Mouse (Mus musculus): ENCODE measurements at regions not wholly inside any gene's neighbourhood (a gene's known extent, or its start where the extent isn't known, plus 50 kb on each side); places are given as distances from the start of the nearest gene placed in this dataset.

DNA sequence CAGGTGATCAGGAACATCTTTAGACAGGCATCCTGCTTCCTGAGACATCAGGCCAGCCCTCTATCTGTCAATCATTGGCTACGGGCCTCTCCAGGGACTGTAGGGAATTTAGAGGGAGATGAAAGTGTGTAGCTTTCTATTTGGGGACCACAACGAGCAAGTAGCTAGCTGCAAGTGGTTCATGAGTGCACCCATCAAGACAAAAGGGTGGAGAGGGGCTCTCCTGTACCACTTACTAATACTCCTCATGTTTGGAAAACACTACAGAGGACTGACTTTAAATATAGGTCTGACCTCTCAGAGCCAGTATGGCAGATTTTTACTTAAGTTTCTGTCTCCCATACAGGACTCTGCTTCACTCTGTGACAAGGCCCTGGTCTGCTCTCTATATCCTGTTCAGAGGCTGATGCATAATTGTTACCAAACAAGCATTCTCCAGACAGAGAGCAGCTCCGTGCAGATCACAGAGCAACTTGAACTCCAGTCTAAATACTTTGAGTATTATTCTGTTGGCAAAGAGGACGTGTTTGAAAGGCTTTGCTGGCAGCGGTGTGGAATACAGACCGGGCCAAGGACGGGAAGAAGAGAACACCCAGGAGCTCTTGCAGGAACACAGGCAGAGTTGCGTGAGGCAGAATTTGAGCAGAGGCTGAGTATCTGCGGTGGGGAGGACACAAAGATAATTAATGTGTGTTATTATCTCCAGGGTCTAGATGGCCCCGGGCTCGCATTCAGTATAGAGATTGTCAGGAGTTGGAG lies 56.2 kb upstream of the Gm6993 start:
- no peak overlapping the region for H3K4me3 ChIP-seq (replicated peaks in 1 of 3; ENCODE audit: low read depth in 2 of 3, low read length in 2 of 3, poor library complexity in 1 of 3)
- no peaks in the 10 kb centered on the region for H3K36me3 ChIP-seq (replicated peaks in 1 of 2; ENCODE audit: control insufficient read depth in 1 of 2, insufficient read depth in 1 of 2, low read length in 1 of 2)
- H3K4me2 ChIP-seq (ENCODE audit: insufficient read depth, low read depth, poor library complexity, severe bottlenecking) = no peak overlapping the region
- in situ Hi-C loops (cut with MboI; ENCODE audit: low pct_ligation_motif_present, low pct_unique_long_range_greater_than_20kb, low sequenced_read_pairs) = no loop called here
- no peak for DNase-seq (ENCODE audit: extremely low read depth)
- no peaks in the 10 kb centered on the region for H3K9me3 ChIP-seq (replicated peaks; ENCODE audit: low read length)
- H3K79me2 ChIP-seq (replicated peaks; ENCODE audit: control insufficient read depth, extremely low read depth, insufficient read depth, poor library complexity, severe bottlenecking) = no peaks in the 10 kb centered on the region
- no peak overlapping the region for H3K9ac ChIP-seq (ENCODE audit: insufficient read depth, low read depth)
- no peaks in the 10 kb centered on the region for H3K27me3 ChIP-seq (replicated peaks)
- no peak for TF ChIP-seq TBP (conservative IDR thresholded peaks at IDR 0.05; ENCODE audit: low read depth, low read length)
- no peak for TF ChIP-seq NRF1 (IDR thresholded peaks at IDR 0.05; ENCODE audit: low read depth, low read length)
- TF ChIP-seq ZMIZ1 (IDR thresholded peaks at IDR 0.05; ENCODE audit: low read depth, low read length) = no peak
- TF ChIP-seq CHD1 (IDR thresholded peaks at IDR 0.05; ENCODE audit: low read depth, low read length) = no peak
- TF ChIP-seq JUND (conservative IDR thresholded peaks at IDR 0.05; ENCODE audit: low read depth, low read length) = no peak
- no peak for TF ChIP-seq HCFC1 (IDR thresholded peaks at IDR 0.05; ENCODE audit: low read depth, low read length)
- dilution Hi-C loops (cut with MboI; ENCODE audit: extremely low pct_ligation_motif_present, extremely low pct_unique_long_range_greater_than_20kb, low sequenced_read_pairs) = no loop called here
- peaks cover 0 to 20% of the 10 kb centered on the region in 2 experiments; a peak in 2 of 4 replicates for H3K4me1 ChIP-seq (ENCODE audit: control insufficient read depth in 1 of 2, insufficient read depth in 2 of 2)
- H3K27ac ChIP-seq (ENCODE audit: insufficient read depth, low read depth) = no peak overlapping the region

DNA sequence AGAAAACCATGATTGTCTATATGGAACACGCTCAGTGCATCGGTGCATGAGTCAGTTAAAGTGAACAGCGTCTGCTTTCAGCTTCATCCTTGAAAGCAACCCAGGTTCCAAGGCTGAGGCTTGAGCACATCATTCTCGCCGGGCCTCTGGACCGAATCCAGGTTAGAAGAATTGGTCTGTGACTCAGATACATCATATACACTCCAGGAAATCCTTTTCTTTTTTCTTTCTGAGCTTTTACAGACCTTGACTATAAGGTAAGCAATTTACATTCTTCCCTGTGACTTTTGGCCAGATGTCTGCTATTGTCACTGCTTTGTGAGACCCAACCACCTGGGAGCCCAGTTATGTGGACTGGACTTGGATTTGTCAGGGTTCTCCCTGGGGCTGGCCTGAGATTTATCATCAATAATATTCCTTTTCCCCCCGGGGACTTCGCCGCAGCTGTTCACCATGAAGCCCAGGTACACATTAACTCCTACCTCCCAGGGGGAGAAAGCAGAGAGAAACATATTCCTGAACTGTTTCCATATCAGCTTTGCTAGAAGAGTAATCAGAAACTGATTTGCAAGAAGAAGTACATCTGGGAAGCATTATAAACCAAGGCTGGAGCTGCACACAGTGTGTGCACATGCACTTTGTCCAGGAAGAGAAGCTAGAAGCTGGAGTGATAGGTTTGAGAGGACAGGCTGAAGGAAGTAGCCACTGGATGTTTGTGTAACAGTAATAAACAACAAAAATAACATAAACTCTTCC lies 55.2 kb upstream of the Gm6993 start:
- Histone ChIP-seq H3K4me3 (replicated peaks in 1 of 3; ENCODE audit: low read depth in 2 of 3, low read length in 2 of 3, poor library complexity in 1 of 3) (no peak overlapping the region), H3K9me3 (replicated peaks; ENCODE audit: low read length) (no peaks in the 10 kb centered on the region), H3K9ac (ENCODE audit: insufficient read depth, low read depth) (no peak overlapping the region), H3K36me3 (replicated peaks in 1 of 2; ENCODE audit: control insufficient read depth in 1 of 2, insufficient read depth in 1 of 2, low read length in 1 of 2) (no peaks in the 10 kb centered on the region), H3K27me3 (replicated peaks) (no peaks in the 10 kb centered on the region), H3K4me1 (ENCODE audit: control insufficient read depth in 1 of 2, insufficient read depth in 2 of 2) (peaks cover 0 to 20% of the 10 kb centered on the region in 2 experiments; a peak in 2 of 4 replicates), H3K27ac (ENCODE audit: insufficient read depth, low read depth) (no peak overlapping the region), H3K4me2 (ENCODE audit: insufficient read depth, low read depth, poor library complexity, severe bottlenecking) (no peak overlapping the region), H3K79me2 (replicated peaks; ENCODE audit: control insufficient read depth, extremely low read depth, insufficient read depth, poor library complexity, severe bottlenecking) (no peaks in the 10 kb centered on the region)
- no peak for TF ChIP-seq KAT2A (IDR thresholded peaks at IDR 0.05; ENCODE audit: insufficient replicate concordance, low read length)
- TF ChIP-seq ZNF384 (IDR thresholded peaks at IDR 0.05; ENCODE audit: low read depth, low read length) = no peak
- TF ChIP-seq RCOR1 (conservative IDR thresholded peaks at IDR 0.05; ENCODE audit: low read depth, low read length) = no peak
- TF ChIP-seq CHD2 (IDR thresholded peaks at IDR 0.05; ENCODE audit: low read length) = no peak
- no peak for TF ChIP-seq HCFC1 (IDR thresholded peaks at IDR 0.05; ENCODE audit: low read depth, low read length)
- TF ChIP-seq GABPA (IDR thresholded peaks at IDR 0.05; ENCODE audit: insufficient replicate concordance, low read depth, low read length) = no peak
- TF ChIP-seq NRF1 (IDR thresholded peaks at IDR 0.05; ENCODE audit: low read depth, low read length) = no peak
- TF ChIP-seq NELFE (IDR thresholded peaks at IDR 0.05; ENCODE audit: low read depth, low read length) = no peak
- no peak for TF ChIP-seq SMC3 (IDR thresholded peaks at IDR 0.05; ENCODE audit: low read depth, low read length)
- no peak for TF ChIP-seq TCF12 (IDR thresholded peaks at IDR 0.05; ENCODE audit: low read depth, low read length)
- no peak for TF ChIP-seq BHLHE40 (IDR thresholded peaks at IDR 0.05; ENCODE audit: low read depth, low read length)
- TF ChIP-seq MAZ (IDR thresholded peaks at IDR 0.05; ENCODE audit: low read depth, low read length) = no peak
- TF ChIP-seq POLR2AphosphoS2 (IDR thresholded peaks at IDR 0.05; ENCODE audit: low read depth, low read length) = no peak
- TF ChIP-seq MYC (IDR thresholded peaks at IDR 0.05; ENCODE audit: low read depth, low read length) = no peak
- TF ChIP-seq ZMIZ1 (IDR thresholded peaks at IDR 0.05; ENCODE audit: low read depth, low read length) = no peak
- TF ChIP-seq MAX (IDR thresholded peaks at IDR 0.05; ENCODE audit: low read length) = no peak
- TF ChIP-seq SIN3A (IDR thresholded peaks at IDR 0.05; ENCODE audit: low read length) = no peak
- TF ChIP-seq RAD21 (IDR thresholded peaks at IDR 0.05; ENCODE audit: low read depth, low read length) = no peak
- TF ChIP-seq JUN (IDR thresholded peaks at IDR 0.05; ENCODE audit: insufficient read depth, low read depth, low read length) = no peak
- no peak for TF ChIP-seq JUND (conservative IDR thresholded peaks at IDR 0.05; ENCODE audit: low read depth, low read length)
- dilution Hi-C loops (cut with MboI; ENCODE audit: extremely low pct_ligation_motif_present, extremely low pct_unique_long_range_greater_than_20kb, low sequenced_read_pairs) = no loop called here
- in situ Hi-C loops (cut with MboI; ENCODE audit: low pct_ligation_motif_present, low pct_unique_long_range_greater_than_20kb, low sequenced_read_pairs) = no loop called here
- DNase-seq (ENCODE audit: extremely low read depth) = no peak
